ENCODE assay signal across 45 mouse cellular contexts in genomic region chr3:98630152-98630551, GRCm38 (mm10). TPM values are rescaled to one million over a fixed set of nuclear protein-coding genes. Genes with fewer than 3 reads are reported as not detected.
"Had no signal": no experiment of that assay in that cellular context is flagged by ENCODE, and none has a peak within 500 bp of the region (broad histone marks: within the 10 kb centered on the region; RNA-seq: fewer than 3 reads in every experiment).

TSS of gene Hsd3b5 (minus strand) at chr3:98630252.

- H3K9ac ChIP-seq: limb, embryonic 12.5 days; limb, embryonic 13.5 days; limb, embryonic 15.5 days; liver, embryonic 13.5 days; liver, embryonic 14.5 days; liver, embryonic 15.5 days; lung, embryonic 14.5 days; lung, embryonic 15.5 days; midbrain, embryonic 12.5 days; midbrain, embryonic 13.5 days; midbrain, embryonic 15.5 days; neural tube, embryonic 12.5 days had no signal

- H3K4me3 ChIP-seq: left cerebral cortex, adult 2 months; limb, embryonic 10.5 days; limb, embryonic 12.5 days; limb, embryonic 13.5 days; limb, embryonic 15.5 days; liver, embryonic 13.5 days; liver, embryonic 15.5 days; lung, embryonic 15.5 days; megakaryocyte, embryonic 14.5 days; midbrain, embryonic 10.5 days; midbrain, embryonic 12.5 days; midbrain, embryonic 13.5 days; midbrain, embryonic 15.5 days; myocyte; neural tube, embryonic 12.5 days had no signal

- H3K27ac ChIP-seq: left cerebral cortex, adult 2 months; limb, embryonic 10.5 days; limb, embryonic 12.5 days; limb, embryonic 13.5 days; limb, embryonic 15.5 days; liver, embryonic 13.5 days; liver, embryonic 14.5 days; liver, embryonic 15.5 days; lung, embryonic 15.5 days; macrophage; midbrain, embryonic 10.5 days; midbrain, embryonic 12.5 days; midbrain, embryonic 13.5 days; midbrain, embryonic 15.5 days; neural tube, embryonic 12.5 days had no signal

- H3K4me1 ChIP-seq: limb, embryonic 10.5 days; limb, embryonic 12.5 days; limb, embryonic 13.5 days; limb, embryonic 15.5 days; liver, embryonic 13.5 days; liver, embryonic 15.5 days; lung, embryonic 15.5 days; megakaryocyte, embryonic 14.5 days; midbrain, embryonic 10.5 days; midbrain, embryonic 12.5 days; midbrain, embryonic 13.5 days; midbrain, embryonic 15.5 days; neural tube, embryonic 12.5 days had no signal

- DNase-seq: layer of hippocampus, postnatal 36 days; left cerebral cortex, postnatal 4 days; liver, embryonic 13.5 days; lung, adult 18-20 months; lung, adult 2 months; lung, embryonic 14.5 days; lung, postnatal 10 days; lung, postnatal 14 days; lung, postnatal 36 days; lung, postnatal 4 days; midbrain, embryonic 14.5 days had no signal

- H3K36me3 ChIP-seq: limb, embryonic 10.5 days; limb, embryonic 12.5 days; limb, embryonic 13.5 days; limb, embryonic 15.5 days; liver, embryonic 13.5 days; liver, embryonic 15.5 days; lung, embryonic 15.5 days; midbrain, embryonic 10.5 days; midbrain, embryonic 12.5 days; midbrain, embryonic 13.5 days; midbrain, embryonic 15.5 days; neural tube, embryonic 12.5 days had no signal

- ATAC-seq: lung, postnatal 0 days; midbrain, embryonic 13.5 days; midbrain, embryonic 15.5 days; midbrain, embryonic 16.5 days had no signal

- H3K4me2 ChIP-seq: limb, embryonic 12.5 days; limb, embryonic 13.5 days; limb, embryonic 15.5 days; liver, embryonic 13.5 days; liver, embryonic 15.5 days; lung, embryonic 14.5 days; lung, embryonic 15.5 days; midbrain, embryonic 11.5 days; midbrain, embryonic 12.5 days; midbrain, embryonic 13.5 days; midbrain, embryonic 15.5 days; neural tube, embryonic 12.5 days had no signal

- H3K9me3 ChIP-seq: limb, embryonic 10.5 days; limb, embryonic 12.5 days; limb, embryonic 13.5 days; limb, embryonic 15.5 days; liver, embryonic 13.5 days; liver, embryonic 15.5 days; lung, embryonic 15.5 days; megakaryocyte, embryonic 14.5 days; midbrain, embryonic 10.5 days; midbrain, embryonic 12.5 days; midbrain, embryonic 13.5 days; midbrain, embryonic 15.5 days; neural tube, embryonic 12.5 days had no signal

- H3K27me3 ChIP-seq: limb, embryonic 12.5 days; limb, embryonic 13.5 days; limb, embryonic 15.5 days; liver, embryonic 13.5 days; liver, embryonic 15.5 days; lung, embryonic 15.5 days; megakaryocyte, embryonic 14.5 days; midbrain, embryonic 12.5 days; midbrain, embryonic 13.5 days; midbrain, embryonic 15.5 days; neural tube, embryonic 12.5 days had no signal

RNA-seq across cellular contexts. Expression of gene Hsd3b5, which starts in this region (rescaled TPM):
- total RNA-seq: layer of hippocampus, postnatal 36 days; left cerebral cortex, adult 18-20 months; left cerebral cortex, adult 2 months; left cerebral cortex, adult 8-10 months; left cerebral cortex, postnatal 10 days; left cerebral cortex, postnatal 14 days; left cerebral cortex, postnatal 25 days; left cerebral cortex, postnatal 36 days; left cerebral cortex, postnatal 4 days; megakaryocyte progenitor cell, adult 5-6 weeks; megakaryocyte, adult 5-6 weeks; megakaryocyte-erythroid progenitor cell, adult 5-6 weeks; midbrain, postnatal 0 days; monocyte, adult 5-6 weeks had no signal
- polyA plus RNA-seq: limb, embryonic 10.5 days; limb, embryonic 11.5 days; limb, embryonic 12.5 days; limb, embryonic 13.5 days; limb, embryonic 14.5 days; limb, embryonic 15.5 days; lung, adult 2 months; lung, embryonic 14.5 days; lung, embryonic 15.5 days; lung, embryonic 16.5 days; lung, postnatal 0 days; macrophage; midbrain, embryonic 10.5 days; midbrain, embryonic 11.5 days; midbrain, embryonic 12.5 days; midbrain, embryonic 13.5 days; midbrain, embryonic 14.5 days; midbrain, embryonic 16.5 days; midbrain, postnatal 0 days; myocyte; neural tube, embryonic 11.5 days; neural tube, embryonic 12.5 days had no signal
